Mouse (Mus musculus) limb, embryonic 15.5 days (tissue): ENCODE results near the gene Laptm5. TPM values are rescaled to one million over a fixed set of nuclear protein-coding genes. Genes with fewer than 3 reads are reported as not detected.

Source experiments
- ATAC-seq: fragments of 200-750 bp; cut with Nextera tagmentation; 2 replicates; pipeline ENCODE4 v1.8.0; 2017; ENCODE audit warnings: low read depth, moderate TSS enrichment; ENCODE audit not compliant: insufficient number of reproducible peaks, low FRiP score, low TSS enrichment
- H3K27ac ChIP-seq: fragments of 300-500 bp; sonication (generic); 2 replicates; pipeline ENCODE4 v1.5.1; 2015; ENCODE audit warnings: moderate library complexity, mild to moderate bottlenecking, inconsistent platforms
- H3K27me3 ChIP-seq: fragments of 300-500 bp; sonication (generic); 2 replicates; pipeline ENCODE4 v1.6.1; 2015; ENCODE audit warnings: inconsistent platforms
- H3K36me3 ChIP-seq: fragments of 300-500 bp; sonication (generic); 2 replicates; pipeline ENCODE4 v1.6.1; 2015; ENCODE audit warnings: inconsistent platforms
- H3K4me1 ChIP-seq: fragments of 300-500 bp; sonication (generic); 2 replicates; pipeline ENCODE4 v1.6.1; 2015; ENCODE audit warnings: inconsistent platforms
- H3K4me2 ChIP-seq: fragments of 300-500 bp; sonication (generic); 2 replicates; pipeline ENCODE4 v1.6.1; 2015; ENCODE audit warnings: mild to moderate bottlenecking, inconsistent platforms
- H3K4me3 ChIP-seq: fragments of 300-500 bp; sonication (generic); 2 replicates; pipeline ENCODE4 v1.5.1; 2015; ENCODE audit warnings: mild to moderate bottlenecking, inconsistent platforms
- H3K9ac ChIP-seq: fragments of 300-500 bp; sonication (generic); 2 replicates; pipeline ENCODE4 v1.6.1; 2015; ENCODE audit warnings: inconsistent platforms
- H3K9me3 ChIP-seq: fragments of 300-500 bp; sonication (generic); 2 replicates; pipeline ENCODE4 v1.6.1; 2016; ENCODE audit warnings: inconsistent platforms
- WGBS: fragments of 180-500 bp; shearing (Covaris S2); methylation state at CpG from one replicate; pipeline ENCODE4 v1.1.7; 2015; 5-methylcytosine and 5-hydroxymethylcytosine counted together
- polyA plus RNA-seq: library from polyadenylated mRNA; unstranded; fragments of >200 nt; fragmentation: Nextera tagmentation; extraction: Ambion mirVana; gene quantifications from 2 replicates; pipeline ENCODE4 v1.2.1, GENCODE M21; 2015

Laptm5 gene
- polyA plus RNA-seq: 59.7 and 67.1 TPM in 2 replicates

- no peaks in the 10 kb centered on the region for H3K9me3 ChIP-seq
- H3K27ac ChIP-seq: 0 out of 2 replicates have a peak within 1 kb of the TSS, but pooled peaks have one; percentile 11
- H3K4me1 ChIP-seq: peaks cover 25% of the 10 kb centered on the region
- H3K9ac ChIP-seq: no peak within 1 kb of the TSS
- ATAC-seq: no peak
- no peaks in the 10 kb centered on the region for H3K36me3 ChIP-seq
- H3K4me2 ChIP-seq: no peak within 1 kb of the TSS
- no peaks in the 10 kb centered on the region for H3K27me3 ChIP-seq
- WGBS: 59% methylated on average over 11 of the region's 11 CpGs
- no peak within 1 kb of the TSS for H3K4me3 ChIP-seq
Measured at GRCm38 (mm10) chr4:130913077-130913476, at the start of gene Laptm5. Laptm5 (plus strand) TSS chr4:130913125.

- no peak overlapping the region for H3K4me2 ChIP-seq
- peaks cover 35% of the 10 kb centered on the region for H3K27me3 ChIP-seq
- 35% methylated on average over 9 of the region's 9 CpGs for WGBS
- H3K36me3 ChIP-seq: no peaks in the 10 kb centered on the region
- H3K4me3 ChIP-seq: no peak overlapping the region
- peaks cover 35% of the 10 kb centered on the region for H3K4me1 ChIP-seq
- no peak overlapping the region for H3K9ac ChIP-seq
- H3K27ac ChIP-seq: no peak overlapping the region
- no peak for ATAC-seq
- H3K9me3 ChIP-seq: no peaks in the 10 kb centered on the region
Measured at GRCm38 (mm10) chr4:130865460-130865859, 47.5 kb upstream of the Laptm5 start.

- Histone ChIP-seq H3K9me3 (no peaks in the 10 kb centered on the region), H3K4me3 (no peak overlapping the region), H3K27ac (peak overlapping the region; percentile 43; the same call in 1 of the 2 replicates), H3K27me3 (peaks cover 32% of the 10 kb centered on the region), H3K4me2 (no peak overlapping the region), H3K9ac (no peak overlapping the region), H3K4me1 (peaks cover 35% of the 10 kb centered on the region), H3K36me3 (no peaks in the 10 kb centered on the region)
- 23% methylated on average over 8 of the region's 8 CpGs for WGBS
- ATAC-seq: no peak
Measured at GRCm38 (mm10) chr4:130865901-130866371, 47.0 kb upstream of the Laptm5 start.

- Histone ChIP-seq H3K27me3 (peaks cover 16% of the 10 kb centered on the region), H3K9ac (no peak overlapping the region), H3K36me3 (no peaks in the 10 kb centered on the region), H3K9me3 (no peaks in the 10 kb centered on the region), H3K4me2 (no peak overlapping the region), H3K4me3 (no peak overlapping the region), H3K4me1 (peaks cover 19% of the 10 kb centered on the region), H3K27ac (no peak overlapping the region)
- no peak for ATAC-seq
- WGBS: 70% methylated on average over 6 of the region's 6 CpGs
Measured at GRCm38 (mm10) chr4:130867940-130868339, 45.0 kb upstream of the Laptm5 start.

- Histone ChIP-seq H3K36me3 (no peaks in the 10 kb centered on the region), H3K27ac (no peak overlapping the region), H3K4me3 (no peak overlapping the region), H3K4me1 (peaks cover 19% of the 10 kb centered on the region), H3K9ac (no peak overlapping the region), H3K27me3 (peaks cover 16% of the 10 kb centered on the region; the same call in 1 of the 2 replicates), H3K9me3 (no peaks in the 10 kb centered on the region), H3K4me2 (no peak overlapping the region)
- ATAC-seq: no peak
- WGBS: 52% methylated on average over 5 of the region's 5 CpGs
Measured at GRCm38 (mm10) chr4:130868803-130869202, 44.1 kb upstream of the Laptm5 start.

GRCm38 (mm10) chr4:130872414-130872813, 40.5 kb upstream of the Laptm5 start:
- Histone ChIP-seq H3K4me3 (no peak overlapping the region), H3K27me3 (peaks cover 5% of the 10 kb centered on the region; the same call in 1 of the 2 replicates), H3K9me3 (no peaks in the 10 kb centered on the region), H3K4me1 (peaks cover 19% of the 10 kb centered on the region), H3K36me3 (no peaks in the 10 kb centered on the region), H3K9ac (no peak overlapping the region), H3K4me2 (no peak overlapping the region), H3K27ac (no peak overlapping the region)
- WGBS: 53% methylated on average over 11 of the region's 11 CpGs
- ATAC-seq: no peak

GRCm38 (mm10) chr4:130873440-130873839, 39.5 kb upstream of the Laptm5 start:
- Histone ChIP-seq H3K9me3 (no peaks in the 10 kb centered on the region), H3K4me1 (peaks cover 27% of the 10 kb centered on the region), H3K4me2 (no peak overlapping the region), H3K4me3 (no peak overlapping the region), H3K9ac (no peak overlapping the region), H3K27me3 (peaks cover 2% of the 10 kb centered on the region; the same call in 1 of the 2 replicates), H3K27ac (no peak overlapping the region), H3K36me3 (no peaks in the 10 kb centered on the region)
- no peak for ATAC-seq
- WGBS: 80% methylated on average over 5 of the region's 5 CpGs

GRCm38 (mm10) chr4:130874601-130875000, 38.3 kb upstream of the Laptm5 start:
- Histone ChIP-seq H3K4me1 (peaks cover 38% of the 10 kb centered on the region), H3K9ac (no peak overlapping the region), H3K4me3 (no peak overlapping the region), H3K27me3 (peaks cover 2% of the 10 kb centered on the region; the same call in 1 of the 2 replicates), H3K27ac (no peak overlapping the region), H3K9me3 (no peaks in the 10 kb centered on the region), H3K4me2 (peak overlapping the region; percentile 26; the same call in 1 of the 2 replicates), H3K36me3 (no peaks in the 10 kb centered on the region)
- ATAC-seq: no peak
- WGBS: 10% methylated on average over 10 of the region's 10 CpGs

- H3K27me3 ChIP-seq: peaks cover 2% of the 10 kb centered on the region; the same call in 1 of the 2 replicates
- H3K4me2 ChIP-seq: no peak overlapping the region
- no peak for ATAC-seq
- no peaks in the 10 kb centered on the region for H3K9me3 ChIP-seq
- no peaks in the 10 kb centered on the region for H3K36me3 ChIP-seq
- peaks cover 39% of the 10 kb centered on the region for H3K4me1 ChIP-seq
- no peak overlapping the region for H3K4me3 ChIP-seq
- 47% methylated on average over 14 of the region's 14 CpGs for WGBS
- H3K9ac ChIP-seq: no peak overlapping the region
- no peak overlapping the region for H3K27ac ChIP-seq
Measured at GRCm38 (mm10) chr4:130876016-130876726, 36.8 kb upstream of the Laptm5 start.

- peak; percentile 74 for ATAC-seq
- Histone ChIP-seq H3K36me3 (no peaks in the 10 kb centered on the region), H3K27ac (peak overlapping the region; percentile 71), H3K4me3 (0 out of 2 replicates have a peak overlapping the region, but pooled peaks have one; percentile 18), H3K27me3 (no peaks in the 10 kb centered on the region; the same call in 1 of the 2 replicates), H3K4me2 (peak overlapping the region; percentile 48), H3K9me3 (no peaks in the 10 kb centered on the region), H3K9ac (no peak overlapping the region), H3K4me1 (peaks cover 39% of the 10 kb centered on the region)
- WGBS: 1% methylated on average over 21 of the region's 21 CpGs
Measured at GRCm38 (mm10) chr4:130878273-130879047, 34.5 kb upstream of the Laptm5 start.

- ATAC-seq: peak; percentile 48
- Histone ChIP-seq H3K36me3 (no peaks in the 10 kb centered on the region), H3K9ac (no peak overlapping the region), H3K4me2 (no peak overlapping the region), H3K4me3 (no peak overlapping the region), H3K27me3 (no peaks in the 10 kb centered on the region; the same call in 1 of the 2 replicates), H3K27ac (peak overlapping the region; percentile 27), H3K4me1 (peaks cover 43% of the 10 kb centered on the region), H3K9me3 (no peaks in the 10 kb centered on the region)
- 37% methylated on average over 1 of the region's 1 CpGs for WGBS
Measured at GRCm38 (mm10) chr4:130879048-130879384, 33.9 kb upstream of the Laptm5 start.

GRCm38 (mm10) chr4:130881336-130881735, 31.6 kb upstream of the Laptm5 start:
- Histone ChIP-seq H3K36me3 (no peaks in the 10 kb centered on the region), H3K4me1 (peaks cover 30% of the 10 kb centered on the region), H3K9ac (no peak overlapping the region), H3K27me3 (no peaks in the 10 kb centered on the region), H3K27ac (no peak overlapping the region), H3K4me2 (no peak overlapping the region), H3K9me3 (no peaks in the 10 kb centered on the region), H3K4me3 (no peak overlapping the region)
- ATAC-seq: no peak
- WGBS: 58% methylated on average over 5 of the region's 5 CpGs
